Mouse (Mus musculus): ENCODE results near the gene Fbxl14. TPM values are rescaled to one million over a fixed set of nuclear protein-coding genes. Genes with fewer than 3 reads are reported as not detected.

The Fbxl14 gene
- total RNA-seq, 1 experiment = 44.1 TPM

GRCm38 (mm10) chr6:119514085-119514484 is 34.6 kb downstream of the Fbxl14 start:
- in situ Hi-C loops (cut with MboI; ENCODE audit: low sequenced_read_pairs in 2 of 2, unreplicated experiment in 2 of 2) = no loop called here
- Histone ChIP-seq H3K36me3 (ENCODE audit: control insufficient read depth, insufficient read depth, low read length, poor library complexity, severe bottlenecking) (no peaks in the 10 kb centered on the region), H3K27ac (ENCODE audit: insufficient read depth, low read depth, low read length, poor library complexity, severe bottlenecking) (no peak overlapping the region), H3K9me3 (ENCODE audit: control insufficient read depth, insufficient read depth, low read depth, low read length) (no peaks in the 10 kb centered on the region), H3K4me1 (ENCODE audit: control insufficient read depth in 2 of 2, insufficient read depth in 2 of 2, low read length in 2 of 2, poor library complexity in 1 of 2) (no peaks in the 10 kb centered on the region), H3K9ac (ENCODE audit: insufficient read depth, low read depth, low read length, poor library complexity, severe bottlenecking) (no peak overlapping the region), H3K4me3 (ENCODE audit: insufficient read depth in 1 of 2, low read depth in 1 of 2, low read length in 2 of 2, poor library complexity in 1 of 2, severe bottlenecking in 1 of 2) (no peak overlapping the region)
- DNase-seq (ENCODE audit: low read depth, low spot score) = no peak
- no peak for TF ChIP-seq HCFC1 (IDR thresholded peaks at IDR 0.05; ENCODE audit: borderline replicate concordance, insufficient read depth, low read length)
- TF ChIP-seq ZNF384 (IDR thresholded peaks at IDR 0.05; ENCODE audit: low read depth, low read length) = no peak
- TF ChIP-seq CHD2 (IDR thresholded peaks at IDR 0.05; ENCODE audit: low read depth, low read length) = no peak
- no peak for TF ChIP-seq MAFK (IDR thresholded peaks at IDR 0.05; ENCODE audit: insufficient read depth, low read depth, low read length)
- TF ChIP-seq ZC3H11A (IDR thresholded peaks at IDR 0.05; ENCODE audit: borderline replicate concordance, low read depth, low read length) = no peak

DNA sequence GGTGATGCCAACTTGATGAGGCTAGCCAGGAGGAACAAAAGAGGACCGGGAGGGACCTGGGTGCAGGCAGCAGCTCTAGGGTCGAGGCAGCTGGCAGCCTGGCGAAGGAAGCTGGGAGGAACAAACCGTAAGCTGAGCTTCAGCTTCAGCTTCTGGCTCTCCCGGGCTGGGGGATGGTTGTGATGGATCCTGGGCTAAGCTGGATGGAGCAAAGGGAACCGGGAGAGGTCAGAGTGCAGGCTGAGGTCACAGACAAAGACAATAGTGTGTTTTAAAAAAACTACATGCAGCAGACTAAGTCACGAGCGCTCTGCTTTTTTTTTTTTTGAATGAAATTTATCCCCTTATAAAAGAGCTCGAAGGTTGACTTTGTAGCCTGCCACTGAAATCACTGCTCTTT is 41.3 kb downstream of the Fbxl14 start:
- TF ChIP-seq ZC3H11A (IDR thresholded peaks at IDR 0.05; ENCODE audit: borderline replicate concordance, low read depth, low read length) (no peak), CHD2 (IDR thresholded peaks at IDR 0.05; ENCODE audit: low read depth, low read length) (no peak), HCFC1 (IDR thresholded peaks at IDR 0.05; ENCODE audit: borderline replicate concordance, insufficient read depth, low read length) (no peak), MAFK (IDR thresholded peaks at IDR 0.05; ENCODE audit: insufficient read depth, low read depth, low read length) (no peak), ZNF384 (IDR thresholded peaks at IDR 0.05; ENCODE audit: low read depth, low read length) (no peak)
- Histone ChIP-seq H3K4me3 (ENCODE audit: insufficient read depth in 1 of 2, low read depth in 1 of 2, low read length in 2 of 2, poor library complexity in 1 of 2, severe bottlenecking in 1 of 2) (no peak overlapping the region), H3K27ac (ENCODE audit: insufficient read depth, low read depth, low read length, poor library complexity, severe bottlenecking) (no peak overlapping the region), H3K4me1 (ENCODE audit: control insufficient read depth in 2 of 2, insufficient read depth in 2 of 2, low read length in 2 of 2, poor library complexity in 1 of 2) (no peaks in the 10 kb centered on the region), H3K9ac (ENCODE audit: insufficient read depth, low read depth, low read length, poor library complexity, severe bottlenecking) (no peak overlapping the region), H3K36me3 (ENCODE audit: control insufficient read depth, insufficient read depth, low read length, poor library complexity, severe bottlenecking) (no peaks in the 10 kb centered on the region), H3K9me3 (ENCODE audit: control insufficient read depth, insufficient read depth, low read depth, low read length) (no peaks in the 10 kb centered on the region)
- DNase-seq (ENCODE audit: low read depth, low spot score) = no peak
- in situ Hi-C loops (cut with MboI; ENCODE audit: low sequenced_read_pairs in 2 of 2, unreplicated experiment in 2 of 2) = no loop called here

GRCm38 (mm10) chr6:119521482-119521900 is 42.0 kb downstream of the Fbxl14 start:
- no peak for DNase-seq (ENCODE audit: low read depth, low spot score)
- no peak overlapping the region for H3K4me3 ChIP-seq (ENCODE audit: insufficient read depth in 1 of 2, low read depth in 1 of 2, low read length in 2 of 2, poor library complexity in 1 of 2, severe bottlenecking in 1 of 2)
- H3K4me1 ChIP-seq (ENCODE audit: control insufficient read depth in 2 of 2, insufficient read depth in 2 of 2, low read length in 2 of 2, poor library complexity in 1 of 2) = no peaks in the 10 kb centered on the region
- no peaks in the 10 kb centered on the region for H3K36me3 ChIP-seq (ENCODE audit: control insufficient read depth, insufficient read depth, low read length, poor library complexity, severe bottlenecking)
- H3K9me3 ChIP-seq (ENCODE audit: control insufficient read depth, insufficient read depth, low read depth, low read length) = no peaks in the 10 kb centered on the region
- in situ Hi-C loops (cut with MboI; ENCODE audit: low sequenced_read_pairs in 2 of 2, unreplicated experiment in 2 of 2) = no loop called here
- H3K27ac ChIP-seq (ENCODE audit: insufficient read depth, low read depth, low read length, poor library complexity, severe bottlenecking) = no peak overlapping the region
- TF ChIP-seq ZC3H11A (IDR thresholded peaks at IDR 0.05; ENCODE audit: borderline replicate concordance, low read depth, low read length) = no peak
- no peak for TF ChIP-seq ZNF384 (IDR thresholded peaks at IDR 0.05; ENCODE audit: low read depth, low read length)
- TF ChIP-seq HCFC1 (IDR thresholded peaks at IDR 0.05; ENCODE audit: borderline replicate concordance, insufficient read depth, low read length) = no peak
- no peak overlapping the region for H3K9ac ChIP-seq (ENCODE audit: insufficient read depth, low read depth, low read length, poor library complexity, severe bottlenecking)

GRCm38 (mm10) chr6:119521931-119522391 is 42.5 kb downstream of the Fbxl14 start:
- no peak for TF ChIP-seq HCFC1 (IDR thresholded peaks at IDR 0.05; ENCODE audit: borderline replicate concordance, insufficient read depth, low read length)
- in situ Hi-C loops (cut with MboI; ENCODE audit: low sequenced_read_pairs in 2 of 2, unreplicated experiment in 2 of 2) = no loop called here
- H3K9me3 ChIP-seq (ENCODE audit: control insufficient read depth, insufficient read depth, low read depth, low read length) = no peaks in the 10 kb centered on the region
- no peak overlapping the region for H3K9ac ChIP-seq (ENCODE audit: insufficient read depth, low read depth, low read length, poor library complexity, severe bottlenecking)
- H3K4me1 ChIP-seq (ENCODE audit: control insufficient read depth in 2 of 2, insufficient read depth in 2 of 2, low read length in 2 of 2, poor library complexity in 1 of 2) = no peaks in the 10 kb centered on the region
- no peak overlapping the region for H3K4me3 ChIP-seq (ENCODE audit: insufficient read depth in 1 of 2, low read depth in 1 of 2, low read length in 2 of 2, poor library complexity in 1 of 2, severe bottlenecking in 1 of 2)
- H3K27ac ChIP-seq (ENCODE audit: insufficient read depth, low read depth, low read length, poor library complexity, severe bottlenecking) = no peak overlapping the region
- DNase-seq (ENCODE audit: low read depth, low spot score) = no peak
- no peaks in the 10 kb centered on the region for H3K36me3 ChIP-seq (ENCODE audit: control insufficient read depth, insufficient read depth, low read length, poor library complexity, severe bottlenecking)

- in situ Hi-C loops (cut with MboI; ENCODE audit: low sequenced_read_pairs in 2 of 2, unreplicated experiment in 2 of 2) = no loop called here
- TF ChIP-seq MAFK (IDR thresholded peaks at IDR 0.05; ENCODE audit: insufficient read depth, low read depth, low read length) = no peak
- no peak for TF ChIP-seq HCFC1 (IDR thresholded peaks at IDR 0.05; ENCODE audit: borderline replicate concordance, insufficient read depth, low read length)
- Histone ChIP-seq H3K4me1 (ENCODE audit: control insufficient read depth in 2 of 2, insufficient read depth in 2 of 2, low read length in 2 of 2, poor library complexity in 1 of 2) (no peaks in the 10 kb centered on the region), H3K36me3 (ENCODE audit: control insufficient read depth, insufficient read depth, low read length, poor library complexity, severe bottlenecking) (no peaks in the 10 kb centered on the region), H3K27ac (ENCODE audit: insufficient read depth, low read depth, low read length, poor library complexity, severe bottlenecking) (no peak overlapping the region), H3K9ac (ENCODE audit: insufficient read depth, low read depth, low read length, poor library complexity, severe bottlenecking) (no peak overlapping the region), H3K4me3 (ENCODE audit: insufficient read depth in 1 of 2, low read depth in 1 of 2, low read length in 2 of 2, poor library complexity in 1 of 2, severe bottlenecking in 1 of 2) (no peak overlapping the region), H3K9me3 (ENCODE audit: control insufficient read depth, insufficient read depth, low read depth, low read length) (no peaks in the 10 kb centered on the region)
- DNase-seq (ENCODE audit: low read depth, low spot score) = no peak
Measured at GRCm38 (mm10) chr6:119526498-119526897, 47.0 kb downstream of the Fbxl14 start.
